Mouse (Mus musculus): ENCODE measurements around the gene Cxcl17. TPM values are rescaled to one million over a fixed set of nuclear protein-coding genes. Genes with fewer than 3 reads are reported as not detected.
"Not testable (repeated sequence)": the region's sequence is repeated elsewhere in the genome, so short reads cannot be mapped to it uniquely, and the experiment has no call there.

The Cxcl17 gene
- polyA plus RNA-seq, 1 experiment from 2014 or later, result 38.1 TPM

DNA sequence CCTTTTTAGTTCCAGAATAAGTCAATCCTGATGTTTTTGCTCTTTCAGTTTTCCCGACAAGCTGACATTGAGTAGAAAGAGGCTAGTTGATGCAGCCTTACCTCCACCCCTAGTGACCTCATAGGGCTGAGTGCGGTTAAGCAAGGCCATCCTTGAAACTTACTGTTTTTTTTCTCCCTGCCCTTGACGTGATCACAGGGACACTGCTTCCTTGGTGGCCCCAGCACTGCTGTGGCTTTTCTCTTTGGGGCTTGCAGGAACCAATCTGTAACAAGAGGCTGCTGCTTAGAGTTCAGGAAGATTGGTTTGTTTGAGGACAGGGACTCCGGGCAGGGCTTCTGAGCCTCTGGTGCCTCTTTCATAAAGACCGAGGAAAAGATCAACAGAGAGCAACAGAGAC is 10.7 kb downstream of the Cxcl17 start:
- H3K4me1 ChIP-seq (ENCODE audit: insufficient read depth, low read depth, low read length), result peaks cover 7% of the 10 kb centered on the region; the same call in 1 of the 2 replicates
- no peak overlapping the region for H3K9ac ChIP-seq (replicated peaks; ENCODE audit: low read depth)
- WGBS, result 37% methylated on average over 5 of the region's 5 CpGs
- DNase-seq (ENCODE audit: low spot score), result peak; percentile 65
- TF ChIP-seq EP300 (IDR thresholded peaks at IDR 0.05) (no peak), CTCF (IDR thresholded peaks at IDR 0.05) (no peak)
- H3K36me3 ChIP-seq (ENCODE audit: insufficient read depth, low read length), result no peaks in the 10 kb centered on the region
- ATAC-seq, result peak; percentile 82
- no peak overlapping the region for H3K27ac ChIP-seq (ENCODE audit: low read length)
- no peaks in the 10 kb centered on the region for H3K9me3 ChIP-seq (ENCODE audit: low read length)
- H3K27me3 ChIP-seq (replicated peaks; ENCODE audit: insufficient read depth, low read length), result no peaks in the 10 kb centered on the region
- no peak overlapping the region for H3K4me2 ChIP-seq (replicated peaks; ENCODE audit: low read depth, low read length)
- H3K4me3 ChIP-seq (ENCODE audit: low read depth, low read length), result no peak overlapping the region

DNA sequence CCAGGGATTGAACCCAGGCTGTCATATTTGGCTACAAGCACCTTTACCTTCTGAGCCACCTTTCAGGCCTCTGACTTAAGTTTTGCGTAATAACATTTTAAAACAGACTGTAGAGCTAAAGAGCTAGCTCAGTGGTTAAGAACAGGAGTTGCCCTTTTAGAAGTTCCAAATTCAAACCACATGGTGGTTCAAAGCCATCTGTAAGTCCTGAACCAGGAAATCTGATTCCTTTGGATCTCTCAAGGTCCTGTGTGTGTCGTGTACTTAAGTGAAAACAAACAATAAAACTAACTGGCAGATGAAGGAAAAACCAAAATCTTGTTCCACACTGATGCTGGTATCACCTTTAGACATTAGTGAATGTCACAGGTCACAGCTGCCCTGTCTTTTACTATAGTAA is 11.1 kb downstream of the Cxcl17 start:
- H3K36me3 ChIP-seq (ENCODE audit: insufficient read depth, low read length), result no peaks in the 10 kb centered on the region
- ATAC-seq (no peak), DNase-seq (ENCODE audit: low spot score) (no peak)
- peaks cover 7% of the 10 kb centered on the region; the same call in 1 of the 2 replicates for H3K4me1 ChIP-seq (ENCODE audit: insufficient read depth, low read depth, low read length)
- no peaks in the 10 kb centered on the region for H3K9me3 ChIP-seq (ENCODE audit: low read length)
- H3K4me3 ChIP-seq (ENCODE audit: low read depth, low read length), result no peak overlapping the region
- TF ChIP-seq CTCF (IDR thresholded peaks at IDR 0.05), result no peak
- no peak for TF ChIP-seq EP300 (IDR thresholded peaks at IDR 0.05)
- H3K9ac ChIP-seq (replicated peaks; ENCODE audit: low read depth), result no peak overlapping the region
- no peak overlapping the region for H3K4me2 ChIP-seq (replicated peaks; ENCODE audit: low read depth, low read length)
- H3K27ac ChIP-seq (ENCODE audit: low read length), result no peak overlapping the region
- WGBS, result 54% methylated on average over 2 of the region's 2 CpGs
- no peaks in the 10 kb centered on the region for H3K27me3 ChIP-seq (replicated peaks; ENCODE audit: insufficient read depth, low read length)

DNA sequence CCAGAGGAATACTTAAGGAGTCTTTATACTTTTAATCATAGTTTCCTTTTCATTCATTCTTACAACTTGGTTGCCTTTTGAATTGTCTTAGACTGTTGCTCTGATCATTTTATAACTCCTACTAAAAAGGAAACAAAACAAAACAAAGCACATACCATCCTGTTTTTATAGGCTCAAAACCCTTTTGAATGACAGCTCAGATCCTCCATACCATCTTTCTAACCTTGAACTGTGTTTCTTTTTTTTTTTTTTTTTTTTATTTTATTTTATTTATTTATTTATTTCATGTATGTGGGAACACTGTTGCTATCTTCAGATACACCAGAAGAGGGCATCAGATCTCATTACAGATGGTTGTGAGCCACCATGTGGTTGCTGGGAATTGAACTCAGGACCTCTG is 13.7 kb downstream of the Cxcl17 start:
- not testable (repeated sequence) for H3K27ac ChIP-seq (ENCODE audit: low read length); H3K27me3 ChIP-seq (replicated peaks; ENCODE audit: insufficient read depth, low read length); H3K36me3 ChIP-seq (ENCODE audit: insufficient read depth, low read length); H3K9me3 ChIP-seq (ENCODE audit: low read length); ATAC-seq; H3K4me2 ChIP-seq (replicated peaks; ENCODE audit: low read depth, low read length); H3K9ac ChIP-seq (replicated peaks; ENCODE audit: low read depth); DNase-seq (ENCODE audit: low spot score); H3K4me3 ChIP-seq (ENCODE audit: low read depth, low read length)
- H3K4me1 ChIP-seq (ENCODE audit: insufficient read depth, low read depth, low read length), result peaks cover 14% of the 10 kb centered on the region; the same call in 1 of the 2 replicates

DNA sequence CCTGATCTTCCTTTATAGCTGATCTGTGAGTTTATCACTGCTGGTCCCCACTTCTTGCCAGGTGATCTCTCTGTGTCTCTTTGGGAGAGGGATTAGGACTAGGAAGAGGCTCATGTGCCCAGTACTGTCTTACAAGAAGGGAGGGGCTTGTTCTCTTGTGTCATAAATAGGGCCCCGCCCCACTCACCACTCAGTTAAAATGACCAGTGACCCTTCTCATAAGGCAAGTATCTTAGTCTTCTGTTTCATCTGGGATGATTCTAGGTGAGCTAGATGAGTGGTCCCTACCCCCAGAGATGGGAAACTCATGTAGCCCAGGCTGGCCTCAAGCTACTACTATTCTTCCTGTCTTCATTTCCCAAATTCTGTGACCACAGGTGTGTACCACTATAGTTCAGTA is 14.1 kb downstream of the Cxcl17 start, which contains the start of gene Lipe:
Gene Lipe, minus strand, starts transcription at position 101 of the 400 bp plus-strand sequence.
- H3K27ac ChIP-seq (ENCODE audit: low read length), result no peak within 1 kb of the TSS
- WGBS, result 100% methylated on average over 1 of the region's 1 CpGs
- H3K27me3 ChIP-seq (replicated peaks; ENCODE audit: insufficient read depth, low read length), result no peaks in the 10 kb centered on the region
- H3K9me3 ChIP-seq (ENCODE audit: low read length), result no peaks in the 10 kb centered on the region
- ATAC-seq (no peak), DNase-seq (ENCODE audit: low spot score) (no peak)
- H3K4me2 ChIP-seq (replicated peaks; ENCODE audit: low read depth, low read length), result no peak within 1 kb of the TSS
- TF ChIP-seq EP300 (IDR thresholded peaks at IDR 0.05) (no peak), CTCF (IDR thresholded peaks at IDR 0.05) (no peak)
- H3K4me3 ChIP-seq (ENCODE audit: low read depth, low read length), result no peak within 1 kb of the TSS
- no peaks in the 10 kb centered on the region for H3K36me3 ChIP-seq (ENCODE audit: insufficient read depth, low read length)
- H3K9ac ChIP-seq (replicated peaks; ENCODE audit: low read depth), result no peak within 1 kb of the TSS
- peaks cover 18% of the 10 kb centered on the region; the same call in 1 of the 2 replicates for H3K4me1 ChIP-seq (ENCODE audit: insufficient read depth, low read depth, low read length)

DNA sequence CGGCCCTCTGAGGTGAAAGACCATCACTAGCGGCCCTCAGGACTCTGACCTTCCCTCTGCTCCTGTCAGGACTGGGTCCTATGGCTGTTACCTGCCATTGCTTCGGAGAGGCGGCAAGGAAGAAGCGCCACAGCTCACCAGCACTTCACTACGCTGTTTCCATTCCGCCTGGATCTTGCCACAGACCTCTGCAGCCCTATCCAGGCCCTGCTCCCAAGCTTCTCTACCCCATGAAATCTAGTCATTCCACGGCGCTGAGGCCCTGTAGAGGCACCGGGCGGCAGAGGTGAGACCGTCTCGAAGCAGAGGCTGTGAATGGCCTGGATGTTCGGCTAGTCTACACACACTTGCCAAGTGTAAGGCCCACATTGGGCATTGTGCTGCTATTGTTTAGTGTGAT is 16.1 kb downstream of the Cxcl17 start:
- TF ChIP-seq CTCF (IDR thresholded peaks at IDR 0.05) (no peak), EP300 (IDR thresholded peaks at IDR 0.05) (no peak)
- no peak for DNase-seq (ENCODE audit: low spot score)
- peak overlapping the region; percentile 84 for H3K27ac ChIP-seq (ENCODE audit: low read length)
- peaks cover 13% of the 10 kb centered on the region; the same call in 1 of the 2 replicates for H3K4me1 ChIP-seq (ENCODE audit: insufficient read depth, low read depth, low read length)
- no peak overlapping the region for H3K4me3 ChIP-seq (ENCODE audit: low read depth, low read length)
- peak overlapping the region; percentile 68; the same call in 1 of the 2 replicates for H3K4me2 ChIP-seq (replicated peaks; ENCODE audit: low read depth, low read length)
- H3K36me3 ChIP-seq (ENCODE audit: insufficient read depth, low read length), result no peaks in the 10 kb centered on the region
- WGBS, result 91% methylated on average over 14 of the region's 14 CpGs
- no peak overlapping the region for H3K9ac ChIP-seq (replicated peaks; ENCODE audit: low read depth)
- H3K9me3 ChIP-seq (ENCODE audit: low read length), result no peaks in the 10 kb centered on the region
- no peak for ATAC-seq
- no peaks in the 10 kb centered on the region for H3K27me3 ChIP-seq (replicated peaks; ENCODE audit: insufficient read depth, low read length)

DNA sequence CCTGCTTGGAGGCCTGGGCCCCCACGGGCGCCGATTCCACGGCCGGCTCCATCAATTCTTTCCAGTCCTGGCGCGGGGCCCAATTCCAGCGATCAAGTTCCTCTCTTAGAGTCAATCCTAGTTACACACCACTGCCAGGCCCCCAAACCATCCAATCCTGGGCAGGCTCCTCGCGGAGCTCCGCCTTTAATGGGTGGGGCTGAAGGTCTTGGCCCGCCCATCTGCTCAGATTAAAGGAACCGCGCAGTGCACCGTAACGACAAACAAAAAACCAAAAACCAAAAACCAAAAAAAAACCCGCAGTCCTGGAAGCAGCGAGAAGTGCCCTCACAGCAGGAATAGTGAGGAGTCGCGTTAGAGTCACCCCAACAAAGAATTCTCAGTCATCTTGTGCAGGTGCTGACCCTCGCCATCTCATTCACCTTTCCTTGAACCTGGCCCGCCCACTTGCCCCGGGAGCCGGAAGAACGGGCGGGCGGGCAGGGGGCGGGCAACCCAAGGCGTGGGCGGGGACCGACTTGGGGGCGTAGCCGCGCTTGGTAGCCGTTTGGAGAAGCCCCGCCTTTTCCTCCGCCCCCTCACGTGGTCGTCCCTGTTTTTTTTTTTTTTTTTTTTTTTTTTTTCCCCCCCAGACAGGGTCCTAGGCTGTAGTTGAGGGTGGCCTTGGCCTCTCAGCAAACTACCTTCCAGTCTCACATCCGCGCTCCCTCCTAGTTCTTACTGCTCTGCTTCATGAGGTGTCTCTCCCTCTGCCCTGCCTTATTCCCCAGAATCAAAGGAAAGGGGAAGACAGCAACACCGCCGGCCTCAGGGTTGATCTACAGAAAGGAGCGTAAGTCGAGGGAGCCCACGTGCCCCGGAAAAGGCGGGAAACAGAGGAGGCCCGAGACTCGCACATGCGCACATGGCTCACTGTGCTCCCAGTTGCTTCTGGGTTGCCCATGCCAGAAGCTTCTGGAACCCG is 16.8 kb downstream of the Cxcl17 start:
- peak overlapping the region; percentile 67 for H3K4me3 ChIP-seq (ENCODE audit: low read depth, low read length)
- TF ChIP-seq EP300 (IDR thresholded peaks at IDR 0.05) (0 out of 2 replicates have a peak, but pooled peaks have one; percentile 38), CTCF (IDR thresholded peaks at IDR 0.05) (no peak)
- DNase-seq (ENCODE audit: low spot score), result peak; percentile 98
- no peaks in the 10 kb centered on the region for H3K27me3 ChIP-seq (replicated peaks; ENCODE audit: insufficient read depth, low read length)
- peak overlapping the region; percentile 48 for H3K9ac ChIP-seq (replicated peaks; ENCODE audit: low read depth)
- 7% methylated on average over 44 of the region's 52 CpGs for WGBS
- peaks cover 13% of the 10 kb centered on the region; the same call in 1 of the 2 replicates for H3K4me1 ChIP-seq (ENCODE audit: insufficient read depth, low read depth, low read length)
- no peaks in the 10 kb centered on the region for H3K9me3 ChIP-seq (ENCODE audit: low read length)
- peak; percentile 98 for ATAC-seq
- peak overlapping the region; percentile 84 for H3K27ac ChIP-seq (ENCODE audit: low read length)
- no peaks in the 10 kb centered on the region for H3K36me3 ChIP-seq (ENCODE audit: insufficient read depth, low read length)
- H3K4me2 ChIP-seq (replicated peaks; ENCODE audit: low read depth, low read length), result peak overlapping the region; percentile 68

All from lung, postnatal 0 days (tissue).